Mouse (Mus musculus) lung, embryonic 15.5 days (tissue): ENCODE measurements at regions not wholly inside any gene's neighbourhood (a gene's known extent, or its start where the extent isn't known, plus 50 kb on each side); places are given as distances from the start of the nearest gene placed in this dataset.
"Not testable (repeated sequence)": the region's sequence is repeated elsewhere in the genome, so short reads cannot be mapped to it uniquely, and the experiment has no call there.

Experiments used
- ATAC-seq: fragments of 200-750 bp; cut with Nextera tagmentation; 2 replicates; pipeline ENCODE4 v1.8.0; 2017; ENCODE audit warnings: moderate number of reproducible peaks, borderline replicate concordance; ENCODE audit not compliant: low FRiP score, low TSS enrichment; ENCODE audit errors: extremely low read depth
- H3K27ac ChIP-seq: fragments of 300-500 bp; sonication (generic); 2 replicates; pipeline ENCODE4 v1.5.1; 2015; ENCODE audit warnings: moderate library complexity, mild to moderate bottlenecking, inconsistent platforms
- H3K27me3 ChIP-seq: fragments of 300-500 bp; sonication (generic); 2 replicates; pipeline ENCODE4 v1.6.1; 2015; ENCODE audit warnings: inconsistent platforms
- H3K36me3 ChIP-seq: fragments of 300-500 bp; sonication (generic); 2 replicates; pipeline ENCODE4 v1.6.1; 2015; ENCODE audit warnings: inconsistent platforms
- H3K4me1 ChIP-seq: fragments of 300-500 bp; sonication (generic); 2 replicates; pipeline ENCODE4 v1.6.1; 2015; ENCODE audit warnings: inconsistent platforms
- H3K4me2 ChIP-seq: fragments of 300-500 bp; sonication (generic); 2 replicates; pipeline ENCODE4 v1.6.1; 2015; ENCODE audit warnings: inconsistent platforms, mild to moderate bottlenecking, moderate library complexity
- H3K4me3 ChIP-seq: fragments of 300-500 bp; sonication (generic); 2 replicates; pipeline ENCODE4 v1.5.1; 2015; ENCODE audit warnings: mild to moderate bottlenecking, inconsistent platforms
- H3K9ac ChIP-seq: fragments of 300-500 bp; sonication (generic); 2 replicates; pipeline ENCODE4 v1.6.1; 2015; ENCODE audit warnings: inconsistent platforms
- H3K9me3 ChIP-seq: fragments of 300-500 bp; sonication (generic); 2 replicates; pipeline ENCODE4 v1.6.1; 2016; ENCODE audit warnings: inconsistent platforms
- WGBS: fragments of 180-500 bp; shearing (Covaris S2); methylation state at CpG from one replicate; pipeline ENCODE4 v1.1.7; 2015; 5-methylcytosine and 5-hydroxymethylcytosine counted together

DNA sequence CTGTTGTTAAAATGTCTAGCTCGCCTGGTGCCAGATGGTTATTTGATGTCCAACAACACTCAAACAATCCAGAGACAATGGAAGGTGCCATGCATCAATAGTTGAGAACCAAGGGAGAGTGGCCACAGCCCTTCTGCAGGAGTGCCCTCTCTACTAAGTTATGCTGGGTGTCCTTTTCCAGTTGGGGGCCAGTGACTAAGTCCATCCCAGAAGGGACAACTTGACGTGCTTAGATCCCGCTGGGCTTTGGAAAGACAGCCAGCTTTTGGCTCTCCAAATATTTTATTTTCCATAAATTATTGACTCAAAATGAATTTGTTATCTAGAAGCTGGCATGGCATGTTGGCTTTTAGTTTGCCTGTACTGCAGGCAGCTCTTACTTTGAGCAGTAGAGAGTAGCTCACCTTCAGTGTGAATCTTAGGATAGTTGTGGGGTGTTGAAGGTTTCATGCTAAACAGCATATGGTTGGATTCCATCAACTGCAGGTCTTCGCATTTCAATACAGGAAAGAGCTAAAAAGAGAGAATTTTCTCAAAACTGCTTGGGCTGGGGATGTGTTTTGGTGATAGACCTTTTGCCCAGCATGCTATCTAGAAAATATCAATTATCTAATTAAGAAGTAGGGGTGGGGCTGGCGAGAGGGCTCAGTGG is 120.8 kb upstream of the Cpsf6 start:
- H3K9ac ChIP-seq = no peak overlapping the region
- H3K4me3 ChIP-seq = no peak overlapping the region
- WGBS = 88% methylated on average over 5 of the region's 5 CpGs
- H3K4me1 ChIP-seq = peaks cover 10% of the 10 kb centered on the region; the same call in 1 of the 2 replicates
- no peaks in the 10 kb centered on the region for H3K9me3 ChIP-seq
- H3K27ac ChIP-seq = no peak overlapping the region
- no peak for ATAC-seq
- H3K36me3 ChIP-seq = no peaks in the 10 kb centered on the region
- H3K27me3 ChIP-seq = no peaks in the 10 kb centered on the region
- no peak overlapping the region for H3K4me2 ChIP-seq

DNA sequence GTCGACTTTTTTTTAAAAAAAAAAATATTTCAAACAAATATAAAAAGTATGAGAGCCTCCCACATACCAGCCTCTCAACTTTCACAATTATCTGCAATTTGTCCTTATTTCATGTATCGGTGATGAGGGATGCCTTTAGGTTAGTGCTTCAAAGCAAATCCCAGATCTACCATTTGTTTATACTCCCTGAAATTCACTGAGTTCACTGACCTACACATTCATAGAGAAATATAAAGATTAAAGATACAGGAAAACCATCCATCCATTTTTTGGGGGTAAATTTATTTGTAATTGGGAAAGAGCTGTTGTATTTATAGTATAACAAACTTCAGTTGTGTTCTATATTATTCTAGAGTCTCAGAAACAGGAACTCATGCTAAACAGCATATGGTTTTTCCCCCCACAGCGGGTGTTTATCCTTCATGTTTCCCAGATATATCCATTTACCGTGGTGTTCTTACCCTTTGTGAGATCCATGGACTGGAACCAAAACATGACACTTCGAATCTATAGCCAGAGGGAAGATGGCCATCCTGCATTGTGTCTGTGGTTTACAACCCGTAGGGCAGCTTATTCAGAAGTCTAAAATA is 120.1 kb upstream of the Cpsf6 start:
- Histone ChIP-seq H3K4me2 (no peak overlapping the region), H3K36me3 (no peaks in the 10 kb centered on the region), H3K9ac (no peak overlapping the region), H3K4me3 (no peak overlapping the region), H3K27ac (no peak overlapping the region), H3K9me3 (no peaks in the 10 kb centered on the region), H3K27me3 (no peaks in the 10 kb centered on the region), H3K4me1 (peaks cover 10% of the 10 kb centered on the region; the same call in 1 of the 2 replicates)
- no peak for ATAC-seq
- WGBS = 81% methylated on average over 6 of the region's 6 CpGs

DNA sequence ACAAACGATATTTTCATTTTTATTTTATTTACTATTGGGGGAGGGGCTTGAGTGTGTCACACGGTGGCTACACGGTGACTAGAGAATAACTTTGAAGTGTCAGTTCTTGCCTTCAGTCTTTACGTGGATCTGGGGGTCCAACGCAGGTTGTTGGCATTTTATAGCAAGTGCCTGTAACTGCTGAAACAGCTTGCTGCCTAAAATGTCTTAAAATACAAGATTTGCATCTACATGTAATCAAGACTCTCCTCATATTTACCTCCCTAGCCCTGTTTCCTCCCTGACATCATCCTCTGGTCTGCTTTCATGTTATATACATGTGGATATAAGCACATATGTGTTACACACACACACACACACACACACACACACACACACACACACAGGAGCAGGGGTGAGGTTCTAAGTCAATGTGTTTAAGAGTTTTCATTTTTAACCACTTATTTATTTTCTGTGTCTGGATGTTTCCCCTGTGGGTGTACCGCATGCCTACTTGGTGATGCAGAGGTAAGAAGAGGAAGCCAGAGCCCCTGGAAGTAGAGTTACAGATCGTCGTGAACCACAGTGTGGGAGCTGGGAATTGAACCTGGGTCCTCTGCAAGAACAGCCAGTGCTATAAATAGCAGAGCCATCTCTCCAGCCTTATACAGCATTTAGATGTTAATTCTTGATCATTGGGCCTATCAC is 119.5 kb upstream of the Cpsf6 start:
- Histone ChIP-seq H3K4me1 (peaks cover 16% of the 10 kb centered on the region), H3K9me3 (no peaks in the 10 kb centered on the region)
- 85% methylated on average over 8 of the region's 8 CpGs for WGBS

DNA sequence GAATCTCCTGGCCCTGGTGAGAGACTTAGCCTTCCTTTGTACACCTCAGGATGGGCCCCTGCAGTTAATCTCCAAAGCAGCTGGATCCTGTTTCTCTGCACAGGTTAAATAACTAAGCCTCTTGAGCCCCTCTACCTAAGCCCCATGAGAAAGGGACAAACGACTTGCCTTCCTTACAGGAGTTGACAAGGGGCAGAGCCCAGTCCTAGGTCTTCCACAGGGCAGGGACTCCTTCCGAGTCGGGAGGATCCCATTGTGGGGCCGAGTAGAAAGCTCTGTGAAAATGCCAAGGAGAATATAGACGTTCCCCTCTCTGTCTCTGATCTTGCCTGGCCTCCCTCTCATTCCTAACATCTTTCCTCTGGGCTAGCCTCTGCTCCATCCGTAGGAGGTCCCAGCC is 118.7 kb upstream of the Cpsf6 start:
- no peak overlapping the region for H3K4me2 ChIP-seq
- no peaks in the 10 kb centered on the region for H3K36me3 ChIP-seq
- WGBS = 60% methylated on average over 6 of the region's 6 CpGs

More for the DNA sequence above, 119.5 kb upstream of the Cpsf6 start:
- H3K9ac ChIP-seq = no peak overlapping the region
- H3K4me3 ChIP-seq = no peak overlapping the region
- no peak overlapping the region for H3K27ac ChIP-seq
- no peaks in the 10 kb centered on the region for H3K27me3 ChIP-seq
- H3K36me3 ChIP-seq = no peaks in the 10 kb centered on the region
- ATAC-seq = no peak
- no peak overlapping the region for H3K4me2 ChIP-seq

DNA sequence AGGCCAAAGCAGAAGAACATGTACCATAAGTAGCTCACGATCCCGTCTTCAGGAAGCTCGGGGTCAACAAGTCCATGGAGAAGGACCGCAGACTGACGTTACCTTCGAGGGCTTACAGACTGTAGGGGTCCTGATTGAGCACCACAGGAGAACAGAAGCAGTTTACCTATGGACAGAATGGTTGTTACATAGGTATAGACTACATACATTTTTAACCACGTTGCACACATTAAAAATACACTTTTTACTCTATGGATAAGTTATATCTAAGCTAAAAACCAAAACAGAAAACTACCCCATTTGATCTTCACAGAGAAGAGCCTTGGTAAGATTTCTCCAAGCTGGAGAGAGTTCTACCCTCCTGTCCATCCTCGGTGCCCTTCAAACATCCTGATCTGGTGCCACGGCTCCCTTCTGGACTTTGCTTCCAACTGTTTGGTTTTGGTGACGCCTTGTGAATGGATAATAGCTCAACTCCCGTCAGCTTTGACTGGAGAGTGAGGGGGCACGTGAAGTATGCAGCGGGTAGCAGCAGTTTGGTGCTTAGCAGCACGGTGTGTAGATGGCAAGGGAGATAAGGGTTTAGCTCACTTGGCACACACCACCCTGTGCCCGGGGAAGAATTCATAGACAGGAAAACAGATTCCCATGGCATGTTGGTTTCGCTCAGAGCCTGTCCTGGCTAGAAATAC is 117.9 kb upstream of the Cpsf6 start:
- 60% methylated on average over 16 of the region's 16 CpGs for WGBS
- no peak for ATAC-seq

More for the DNA sequence above, 118.7 kb upstream of the Cpsf6 start:
- ATAC-seq = no peak
- Histone ChIP-seq H3K27me3 (no peaks in the 10 kb centered on the region), H3K27ac (no peak overlapping the region), H3K4me3 (no peak overlapping the region), H3K4me1 (peaks cover 21% of the 10 kb centered on the region), H3K9me3 (no peaks in the 10 kb centered on the region), H3K9ac (no peak overlapping the region)

DNA sequence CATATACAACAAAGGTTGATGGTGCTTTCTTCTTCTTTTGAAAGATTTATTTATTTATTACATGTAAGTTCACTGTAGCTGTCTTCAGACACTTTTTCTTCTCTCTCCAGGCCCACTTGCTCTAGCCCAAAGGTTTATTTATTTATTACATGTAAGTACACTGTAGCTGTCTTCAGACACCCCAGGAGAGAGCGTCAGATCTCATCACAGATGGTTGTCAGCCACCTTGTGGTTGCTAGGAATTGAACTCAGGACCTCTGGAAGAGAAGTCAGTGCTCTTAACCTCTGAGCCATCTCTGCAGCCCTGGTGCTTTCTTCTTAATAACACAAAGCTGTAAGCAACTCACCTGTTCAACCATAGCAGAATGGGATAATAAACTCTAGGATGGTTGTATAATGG is 117.3 kb upstream of the Cpsf6 start:
- WGBS = 68% methylated on average over 1 of the region's 1 CpGs
- H3K27me3 ChIP-seq, H3K9ac ChIP-seq, ATAC-seq, H3K4me3 ChIP-seq, H3K4me2 ChIP-seq, H3K9me3 ChIP-seq, H3K36me3 ChIP-seq, H3K27ac ChIP-seq: not testable (repeated sequence)
- peaks cover 23% of the 10 kb centered on the region for H3K4me1 ChIP-seq

More for the DNA sequence above, 117.9 kb upstream of the Cpsf6 start:
- no peak overlapping the region for H3K9ac ChIP-seq
- H3K9me3 ChIP-seq = no peaks in the 10 kb centered on the region
- no peaks in the 10 kb centered on the region for H3K36me3 ChIP-seq
- peaks cover 23% of the 10 kb centered on the region for H3K4me1 ChIP-seq
- H3K4me3 ChIP-seq = no peak overlapping the region
- H3K27ac ChIP-seq = no peak overlapping the region
- H3K27me3 ChIP-seq = no peaks in the 10 kb centered on the region
- H3K4me2 ChIP-seq = no peak overlapping the region

DNA sequence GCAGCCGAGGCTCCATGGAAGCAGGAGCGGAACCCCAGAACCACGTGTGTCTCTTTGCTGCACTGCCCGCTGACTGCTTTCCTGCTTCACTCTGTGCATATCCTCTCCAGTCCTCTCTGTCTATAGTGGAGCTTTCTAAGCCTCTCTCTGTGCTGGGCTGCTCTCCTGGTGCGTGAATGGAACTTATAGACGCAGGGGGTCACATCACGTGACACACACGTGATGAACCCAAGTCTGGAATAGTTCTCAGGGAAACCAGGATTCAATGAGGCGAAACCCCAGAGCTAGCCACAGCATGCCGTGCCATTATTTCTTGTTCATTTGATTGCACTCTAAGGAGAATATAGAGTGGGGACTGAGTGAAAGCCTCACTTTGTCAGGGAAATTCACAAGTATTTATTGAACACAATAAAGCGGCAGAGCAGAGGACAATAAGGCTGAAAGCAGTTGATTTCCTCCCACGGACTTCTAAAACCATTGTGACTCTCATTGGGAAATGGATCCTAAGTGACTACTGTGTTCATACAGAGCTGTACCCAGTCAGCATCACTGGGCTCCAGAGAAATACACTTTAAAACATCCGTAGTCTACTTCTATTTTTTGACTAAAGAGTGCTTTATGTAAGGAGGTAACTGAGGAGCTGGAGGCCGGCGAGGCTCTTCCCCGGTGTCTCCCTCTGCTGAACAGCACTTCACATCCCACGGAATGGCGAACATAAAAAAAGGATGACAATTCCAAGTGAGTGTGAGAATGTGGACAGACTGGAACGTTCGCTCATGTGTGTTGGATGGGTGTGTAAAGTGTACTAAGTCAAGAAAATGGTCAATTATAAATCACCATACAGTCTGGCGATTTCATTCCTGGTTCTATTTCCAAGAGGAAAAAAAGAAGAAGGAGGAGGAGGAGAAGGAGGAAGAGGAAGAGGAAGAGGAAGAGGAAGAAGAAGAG is 116.5 kb upstream of the Cpsf6 start:
- H3K4me2 ChIP-seq = no peak overlapping the region
- no peak overlapping the region for H3K27ac ChIP-seq
- no peak overlapping the region for H3K9ac ChIP-seq
- H3K4me1 ChIP-seq = peaks cover 23% of the 10 kb centered on the region
- H3K4me3 ChIP-seq = no peak overlapping the region
- no peaks in the 10 kb centered on the region for H3K36me3 ChIP-seq
- no peaks in the 10 kb centered on the region for H3K27me3 ChIP-seq
- H3K9me3 ChIP-seq = no peaks in the 10 kb centered on the region
- ATAC-seq = no peak
- WGBS = 71% methylated on average over 21 of the region's 21 CpGs

DNA sequence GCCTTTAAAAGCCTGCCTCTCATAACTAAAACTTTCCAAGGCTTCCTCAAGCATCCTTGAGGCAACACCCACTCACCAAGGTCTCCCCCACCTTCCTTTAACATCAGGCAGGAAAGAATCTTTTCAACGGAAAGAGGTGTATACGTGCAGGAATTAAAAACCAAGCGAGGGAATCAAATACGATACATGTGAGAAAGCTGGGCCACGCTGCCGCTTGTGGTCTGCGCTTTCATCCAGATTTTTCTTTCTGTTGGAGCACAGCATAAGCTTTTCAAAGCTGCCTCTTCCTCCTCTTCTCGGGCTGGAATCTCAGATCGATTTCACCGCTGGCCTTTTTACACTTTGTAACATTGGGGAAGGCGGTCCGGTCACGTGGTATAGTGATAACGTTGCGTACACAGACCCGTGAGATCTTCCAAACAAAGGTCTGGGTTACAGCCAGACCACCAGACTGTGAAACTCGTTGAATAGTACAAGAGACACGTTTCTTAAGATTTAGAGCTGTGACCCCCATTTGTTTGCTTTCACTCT is 114.4 kb upstream of the Cpsf6 start:
- Histone ChIP-seq H3K27ac (peak overlapping the region; percentile 88), H3K4me2 (peak overlapping the region; percentile 64), H3K27me3 (no peaks in the 10 kb centered on the region), H3K9ac (peak overlapping the region; percentile 33), H3K4me1 (peaks cover 23% of the 10 kb centered on the region), H3K4me3 (peak overlapping the region; percentile 39), H3K9me3 (no peaks in the 10 kb centered on the region), H3K36me3 (no peaks in the 10 kb centered on the region)
- 5% methylated on average over 18 of the region's 18 CpGs for WGBS
- peak; percentile 76; the same call in 1 of the 2 replicates for ATAC-seq

DNA sequence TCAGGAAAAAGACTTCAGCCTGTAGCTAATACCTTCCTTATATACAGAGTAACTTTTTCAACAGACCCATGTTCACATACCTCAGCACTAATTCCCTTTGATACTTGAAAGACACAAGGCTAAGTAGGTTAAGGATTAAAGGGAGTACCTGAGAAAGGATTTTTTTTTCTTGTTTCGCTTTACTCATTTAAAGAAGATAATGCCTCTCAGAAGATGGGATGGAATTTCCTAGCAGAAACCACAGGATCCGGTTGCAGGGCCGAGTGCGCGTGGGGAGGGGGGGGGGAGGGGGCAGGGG is 114.0 kb upstream of the Cpsf6 start:
- H3K4me2 ChIP-seq = peak overlapping the region; percentile 64
- ATAC-seq = peak; percentile 20; the same call in 1 of the 2 replicates
- H3K4me1 ChIP-seq = peaks cover 23% of the 10 kb centered on the region

DNA sequence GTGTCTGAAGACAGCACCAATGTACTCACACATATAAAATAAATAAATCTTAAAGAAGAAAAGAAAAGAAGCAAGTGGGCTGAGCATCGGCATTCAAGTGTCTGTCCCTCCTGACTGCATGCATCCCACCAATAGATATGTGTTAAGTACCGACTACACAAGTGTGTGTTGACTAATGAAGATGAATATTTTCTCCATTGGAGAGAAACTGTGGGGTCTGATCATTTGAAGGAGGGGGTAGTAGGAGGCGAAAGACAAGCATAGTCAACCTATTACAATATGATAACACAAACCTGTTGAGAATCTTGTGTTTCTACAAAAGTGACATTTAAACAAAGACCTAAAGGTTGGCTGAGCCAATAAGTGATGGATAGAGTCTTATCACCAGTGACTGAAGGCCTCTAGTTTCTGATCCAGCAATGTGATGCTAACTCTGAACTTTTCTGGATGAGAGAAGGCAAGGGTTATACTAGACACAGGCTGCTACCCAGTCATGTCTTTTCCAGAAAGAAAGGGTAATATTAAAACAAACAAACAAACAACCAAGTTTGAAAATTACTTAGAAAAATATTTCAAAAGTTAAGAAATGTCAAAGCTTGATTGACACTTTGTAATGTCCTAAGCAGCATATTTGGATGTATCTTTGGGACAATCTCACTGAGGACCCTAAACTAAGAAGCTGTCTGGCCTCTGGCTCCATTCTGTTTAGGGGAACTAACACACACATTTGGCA is 113.4 kb upstream of the Cpsf6 start:
- no peaks in the 10 kb centered on the region for H3K27me3 ChIP-seq
- H3K4me2 ChIP-seq = peak overlapping the region; percentile 64
- no peaks in the 10 kb centered on the region for H3K9me3 ChIP-seq
- 84% methylated on average over 3 of the region's 3 CpGs for WGBS
- H3K36me3 ChIP-seq = no peaks in the 10 kb centered on the region
- H3K27ac ChIP-seq = peak overlapping the region; percentile 70; the same call in 1 of the 2 replicates
- H3K4me3 ChIP-seq = no peak overlapping the region
- no peak overlapping the region for H3K9ac ChIP-seq
- ATAC-seq = no peak
- peaks cover 19% of the 10 kb centered on the region for H3K4me1 ChIP-seq

More for the DNA sequence above, 114.0 kb upstream of the Cpsf6 start:
- Histone ChIP-seq H3K36me3 (no peaks in the 10 kb centered on the region), H3K9me3 (no peaks in the 10 kb centered on the region), H3K4me3 (no peak overlapping the region), H3K27me3 (no peaks in the 10 kb centered on the region), H3K9ac (no peak overlapping the region), H3K27ac (peak overlapping the region; percentile 70; the same call in 1 of the 2 replicates)
- 13% methylated on average over 1 of the region's 5 CpGs for WGBS
